Mouse (Mus musculus): Measurements from ENCODE around the gene Dpy19l3. TPM values are rescaled to one million over a fixed set of nuclear protein-coding genes. Genes with fewer than 3 reads are reported as not detected.
A peak's percentile ranks its signal among the peaks of the same experiment; 100 is the strongest.

The Dpy19l3 gene
- polyA plus RNA-seq, 1 experiment from 2014 or later = 22.9 TPM

GRCm38 (mm10) chr7:35759602-35760001 lies 5.3 kb upstream of the Dpy19l3 start:
- H3K9ac ChIP-seq (ENCODE audit: low read depth, low read length) = no peak overlapping the region
- H3K36me3 ChIP-seq (ENCODE audit: control insufficient read depth, insufficient read depth, low read length) = no peaks in the 10 kb centered on the region
- H3K4me3 ChIP-seq (ENCODE audit: low read depth, low read length) = no peak overlapping the region
- no peaks in the 10 kb centered on the region for H3K27me3 ChIP-seq (replicated peaks; ENCODE audit: control insufficient read depth, insufficient read depth, low read length)
- no peak for ATAC-seq (replicated peaks; ENCODE audit: low FRiP score)
- peaks cover 4% of the 10 kb centered on the region; the same call in 1 of the 2 replicates for H3K4me1 ChIP-seq (replicated peaks; ENCODE audit: control insufficient read depth, insufficient read depth, low read length)
- DNase-seq (ENCODE audit: low spot score) = no peak
- no peaks in the 10 kb centered on the region for H3K9me3 ChIP-seq (ENCODE audit: control insufficient read depth, low read length)
- no peak overlapping the region for H3K4me2 ChIP-seq
- H3K27ac ChIP-seq (ENCODE audit: low read depth, low read length) = no peak overlapping the region
- 14% methylated on average over 2 of the region's 2 CpGs for WGBS

- Histone ChIP-seq H3K36me3 (ENCODE audit: control insufficient read depth, insufficient read depth, low read length) (no peaks in the 10 kb centered on the region), H3K27me3 (replicated peaks; ENCODE audit: control insufficient read depth, insufficient read depth, low read length) (no peaks in the 10 kb centered on the region), H3K4me1 (replicated peaks; ENCODE audit: control insufficient read depth, insufficient read depth, low read length) (peaks cover 5% of the 10 kb centered on the region; the same call in 1 of the 2 replicates), H3K9ac (ENCODE audit: low read depth, low read length) (no peak overlapping the region), H3K27ac (ENCODE audit: low read depth, low read length) (no peak overlapping the region), H3K4me3 (ENCODE audit: low read depth, low read length) (0 out of 2 replicates have a peak overlapping the region, but pooled peaks have one; percentile 10), H3K9me3 (ENCODE audit: control insufficient read depth, low read length) (no peaks in the 10 kb centered on the region), H3K4me2 (peak overlapping the region; percentile 6; the same call in 1 of the 2 replicates)
- ATAC-seq (replicated peaks; ENCODE audit: low FRiP score) (0 out of 2 replicates have a peak, but pooled peaks have one; percentile 12), DNase-seq (ENCODE audit: low spot score) (no peak)
- WGBS = 36% methylated on average over 14 of the region's 14 CpGs
Observed at GRCm38 (mm10) chr7:35756510-35757440, 2.5 kb upstream of the Dpy19l3 start.

- Histone ChIP-seq H3K4me1 (replicated peaks; ENCODE audit: control insufficient read depth, insufficient read depth, low read length) (peaks cover 5% of the 10 kb centered on the region; the same call in 1 of the 2 replicates), H3K4me3 (ENCODE audit: low read depth, low read length) (peak overlapping the region; percentile 77), H3K27me3 (replicated peaks; ENCODE audit: control insufficient read depth, insufficient read depth, low read length) (no peaks in the 10 kb centered on the region), H3K36me3 (ENCODE audit: control insufficient read depth, insufficient read depth, low read length) (no peaks in the 10 kb centered on the region), H3K27ac (ENCODE audit: low read depth, low read length) (0 out of 2 replicates have a peak overlapping the region, but pooled peaks have one; percentile 13), H3K9me3 (ENCODE audit: control insufficient read depth, low read length) (no peaks in the 10 kb centered on the region), H3K9ac (ENCODE audit: low read depth, low read length) (peak overlapping the region; percentile 63), H3K4me2 (peak overlapping the region; percentile 90)
- no peak for ATAC-seq (replicated peaks; ENCODE audit: low FRiP score)
- 60% methylated on average over 4 of the region's 4 CpGs for WGBS
- no peak for DNase-seq (ENCODE audit: low spot score)
Observed at GRCm38 (mm10) chr7:35754886-35755168, 573 bp upstream of the Dpy19l3 start.

- H3K27ac ChIP-seq (ENCODE audit: low read depth, low read length) = no peak overlapping the region
- no peaks in the 10 kb centered on the region for H3K9me3 ChIP-seq (ENCODE audit: control insufficient read depth, low read length)
- DNase-seq (ENCODE audit: low spot score) (no peak), ATAC-seq (replicated peaks; ENCODE audit: low FRiP score) (0 out of 2 replicates have a peak, but pooled peaks have one; percentile 2)
- 10% methylated on average over 15 of the region's 15 CpGs for WGBS
- H3K36me3 ChIP-seq (ENCODE audit: control insufficient read depth, insufficient read depth, low read length) = 0 out of 2 replicates have a peak, but pooled peaks cover 4% of the 10 kb centered on the region
- H3K4me3 ChIP-seq (ENCODE audit: low read depth, low read length) = peak overlapping the region; percentile 77
- H3K4me1 ChIP-seq (replicated peaks; ENCODE audit: control insufficient read depth, insufficient read depth, low read length) = peaks cover 5% of the 10 kb centered on the region; the same call in 1 of the 2 replicates
- no peaks in the 10 kb centered on the region for H3K27me3 ChIP-seq (replicated peaks; ENCODE audit: control insufficient read depth, insufficient read depth, low read length)
- H3K4me2 ChIP-seq = peak overlapping the region; percentile 90
- H3K9ac ChIP-seq (ENCODE audit: low read depth, low read length) = peak overlapping the region; percentile 72
Observed at GRCm38 (mm10) chr7:35753319-35754032, 778 bp downstream of the Dpy19l3 start.

GRCm38 (mm10) chr7:35750873-35751272 lies 3.4 kb downstream of the Dpy19l3 start:
- DNase-seq (ENCODE audit: low spot score) (no peak), ATAC-seq (replicated peaks; ENCODE audit: low FRiP score) (no peak)
- WGBS = 83% methylated on average over 9 of the region's 9 CpGs
- H3K4me2 ChIP-seq = no peak overlapping the region
- no peak overlapping the region for H3K4me3 ChIP-seq (ENCODE audit: low read depth, low read length)
- peaks cover 11% of the 10 kb centered on the region; the same call in 1 of the 2 replicates for H3K36me3 ChIP-seq (ENCODE audit: control insufficient read depth, insufficient read depth, low read length)
- no peak overlapping the region for H3K9ac ChIP-seq (ENCODE audit: low read depth, low read length)
- no peak overlapping the region for H3K27ac ChIP-seq (ENCODE audit: low read depth, low read length)
- H3K4me1 ChIP-seq (replicated peaks; ENCODE audit: control insufficient read depth, insufficient read depth, low read length) = peaks cover 5% of the 10 kb centered on the region; the same call in 1 of the 2 replicates
- no peaks in the 10 kb centered on the region for H3K27me3 ChIP-seq (replicated peaks; ENCODE audit: control insufficient read depth, insufficient read depth, low read length)
- H3K9me3 ChIP-seq (ENCODE audit: control insufficient read depth, low read length) = no peaks in the 10 kb centered on the region

- ATAC-seq (replicated peaks; ENCODE audit: low FRiP score) = no peak
- WGBS = 86% methylated on average over 14 of the region's 14 CpGs
- H3K4me1 ChIP-seq (replicated peaks; ENCODE audit: control insufficient read depth, insufficient read depth, low read length) = no peaks in the 10 kb centered on the region
- no peak for DNase-seq (ENCODE audit: low spot score)
- H3K27ac ChIP-seq (ENCODE audit: low read depth, low read length) = no peak overlapping the region
- no peak overlapping the region for H3K4me2 ChIP-seq
- no peak overlapping the region for H3K9ac ChIP-seq (ENCODE audit: low read depth, low read length)
- no peaks in the 10 kb centered on the region for H3K27me3 ChIP-seq (replicated peaks; ENCODE audit: control insufficient read depth, insufficient read depth, low read length)
- no peak overlapping the region for H3K4me3 ChIP-seq (ENCODE audit: low read depth, low read length)
- no peaks in the 10 kb centered on the region for H3K9me3 ChIP-seq (ENCODE audit: control insufficient read depth, low read length)
- H3K36me3 ChIP-seq (ENCODE audit: control insufficient read depth, insufficient read depth, low read length) = peaks cover 11% of the 10 kb centered on the region; the same call in 1 of the 2 replicates
Observed at GRCm38 (mm10) chr7:35747397-35747964, 6.8 kb downstream of the Dpy19l3 start.

GRCm38 (mm10) chr7:35746686-35747396 lies 7.4 kb downstream of the Dpy19l3 start:
- Histone ChIP-seq H3K9ac (ENCODE audit: low read depth, low read length) (no peak overlapping the region), H3K27ac (ENCODE audit: low read depth, low read length) (no peak overlapping the region), H3K4me1 (replicated peaks; ENCODE audit: control insufficient read depth, insufficient read depth, low read length) (no peaks in the 10 kb centered on the region), H3K9me3 (ENCODE audit: control insufficient read depth, low read length) (no peaks in the 10 kb centered on the region), H3K4me2 (no peak overlapping the region), H3K27me3 (replicated peaks; ENCODE audit: control insufficient read depth, insufficient read depth, low read length) (no peaks in the 10 kb centered on the region), H3K4me3 (ENCODE audit: low read depth, low read length) (no peak overlapping the region), H3K36me3 (ENCODE audit: control insufficient read depth, insufficient read depth, low read length) (peaks cover 11% of the 10 kb centered on the region; the same call in 1 of the 2 replicates)
- 85% methylated on average over 12 of the region's 12 CpGs for WGBS
- no peak for DNase-seq (ENCODE audit: low spot score)
- ATAC-seq (replicated peaks; ENCODE audit: low FRiP score) = no peak

- 73% methylated on average over 6 of the region's 6 CpGs for WGBS
- Histone ChIP-seq H3K36me3 (ENCODE audit: control insufficient read depth, insufficient read depth, low read length) (peaks cover 11% of the 10 kb centered on the region; the same call in 1 of the 2 replicates), H3K27ac (ENCODE audit: low read depth, low read length) (peak overlapping the region; percentile 32; the same call in 1 of the 2 replicates), H3K9me3 (ENCODE audit: control insufficient read depth, low read length) (no peaks in the 10 kb centered on the region), H3K4me3 (ENCODE audit: low read depth, low read length) (no peak overlapping the region), H3K9ac (ENCODE audit: low read depth, low read length) (no peak overlapping the region), H3K4me1 (replicated peaks; ENCODE audit: control insufficient read depth, insufficient read depth, low read length) (no peaks in the 10 kb centered on the region), H3K27me3 (replicated peaks; ENCODE audit: control insufficient read depth, insufficient read depth, low read length) (no peaks in the 10 kb centered on the region), H3K4me2 (no peak overlapping the region)
- ATAC-seq (replicated peaks; ENCODE audit: low FRiP score) = peak; percentile 67
- DNase-seq (ENCODE audit: low spot score) = no peak
Observed at GRCm38 (mm10) chr7:35745281-35745702, 9.0 kb downstream of the Dpy19l3 start.

Data from liver, embryonic 11.5 days (tissue).